Mouse (Mus musculus) heart, postnatal 0 days (tissue): ENCODE data around the gene E2f4. TPM values are rescaled to one million over a fixed set of nuclear protein-coding genes. Genes with fewer than 3 reads are reported as not detected.
A peak's percentile ranks its signal among the peaks of the same experiment; 100 is the strongest.

ENCODE experiments used
- ATAC-seq: fragments of 200-750 bp; cut with Nextera tagmentation; 2 replicates; pipeline ENCODE4 v1.8.0; 2017; ENCODE audit warnings: low read depth, moderate number of reproducible peaks, moderate library complexity; ENCODE audit not compliant: insufficient read depth
- DNase-seq: peaks from one replicate; pipeline ENCODE4 v3.0.0-alpha.2; 2016; ENCODE audit warnings: low spot score
- H3K27ac ChIP-seq: fragments of 300-500 bp; sonication (generic); 2 replicates; pipeline ENCODE4 v1.5.1; 2014; ENCODE audit warnings: low read depth, mild to moderate bottlenecking
- H3K27me3 ChIP-seq: fragments of 300-500 bp; sonication (generic); 2 replicates; pipeline ENCODE4 v1.6.1; 2014; ENCODE audit warnings: low read length, mixed read lengths; ENCODE audit not compliant: control insufficient read depth, insufficient read depth
- H3K36me3 ChIP-seq: fragments of 300-500 bp; sonication (generic); replicated peaks from 2 replicates; pipeline ENCODE4 v1.6.1; 2014; ENCODE audit warnings: low read length, mixed read lengths; ENCODE audit not compliant: control insufficient read depth, insufficient read depth
- H3K4me1 ChIP-seq: fragments of 300-500 bp; sonication (generic); 2 replicates; pipeline ENCODE4 v1.6.1; 2014; ENCODE audit warnings: antibody characterized with exemption; ENCODE audit not compliant: control insufficient read depth, insufficient read depth
- H3K4me2 ChIP-seq: fragments of 300-500 bp; sonication (generic); 2 replicates; pipeline ENCODE4 v1.6.1; 2014; ENCODE audit warnings: low read depth, mild to moderate bottlenecking, low read length, moderate library complexity
- H3K4me3 ChIP-seq: fragments of 300-500 bp; sonication (generic); 2 replicates; pipeline ENCODE4 v1.5.1; 2014; ENCODE audit warnings: low read depth, low read length
- H3K9ac ChIP-seq: fragments of 300-500 bp; sonication (generic); replicated peaks from 2 replicates; pipeline ENCODE4 v1.6.1; 2014; ENCODE audit warnings: low read depth, low read length, mixed read lengths
- H3K9me3 ChIP-seq: fragments of 300-500 bp; sonication (generic); replicated peaks from 2 replicates; pipeline ENCODE4 v1.6.1; 2016; ENCODE audit warnings: low read length; ENCODE audit not compliant: control insufficient read depth
- CTCF ChIP-seq: IDR thresholded peaks from 2 replicates; pipeline ENCODE4 v1.5.1; 2016; ENCODE audit warnings: antibody characterized with exemption, control low read depth, low read depth
- EP300 ChIP-seq: IDR thresholded peaks from 2 replicates; pipeline ENCODE4 v1.6.1; 2016; ENCODE audit warnings: antibody characterized with exemption, low read depth
- WGBS: fragments of 180-500 bp; shearing (Covaris S2); extraction: QIAGEN DNeasy Blood & Tissue Kit; methylation state at CpG from one replicate; pipeline ENCODE4 v1.1.7; 2014; 5-methylcytosine and 5-hydroxymethylcytosine counted together
- microRNA counts: library from miRNA; unstranded; fragments of <30 nt; microRNA quantifications from one replicate; lab custom pipeline; 2015
- microRNA-seq: library from miRNA; unstranded; fragments of <30 nt; microRNA quantifications from one replicate; pipeline ENCODE4, GENCODE M21; 2016
- polyA plus RNA-seq: library from polyadenylated mRNA; unstranded; fragments of >200 nt; fragmentation: Nextera tagmentation; extraction: Ambion mirVana; gene quantifications from 2 replicates; pipeline ENCODE4 v1.2.1, GENCODE M21; 2015
- total RNA-seq: library from RNA; depleted of rRNA; stranded (reverse); fragments of >200 nt; gene quantifications from 2 replicates; pipeline ENCODE4 v1.2.3, GENCODE M21; 2014; ENCODE audit warnings: low replicate concordance; rRNA removed

E2f4 gene
- total and polyA plus RNA-seq, 2 experiments from 2014 or later, result 19.2 to 22.6 TPM

DNA sequence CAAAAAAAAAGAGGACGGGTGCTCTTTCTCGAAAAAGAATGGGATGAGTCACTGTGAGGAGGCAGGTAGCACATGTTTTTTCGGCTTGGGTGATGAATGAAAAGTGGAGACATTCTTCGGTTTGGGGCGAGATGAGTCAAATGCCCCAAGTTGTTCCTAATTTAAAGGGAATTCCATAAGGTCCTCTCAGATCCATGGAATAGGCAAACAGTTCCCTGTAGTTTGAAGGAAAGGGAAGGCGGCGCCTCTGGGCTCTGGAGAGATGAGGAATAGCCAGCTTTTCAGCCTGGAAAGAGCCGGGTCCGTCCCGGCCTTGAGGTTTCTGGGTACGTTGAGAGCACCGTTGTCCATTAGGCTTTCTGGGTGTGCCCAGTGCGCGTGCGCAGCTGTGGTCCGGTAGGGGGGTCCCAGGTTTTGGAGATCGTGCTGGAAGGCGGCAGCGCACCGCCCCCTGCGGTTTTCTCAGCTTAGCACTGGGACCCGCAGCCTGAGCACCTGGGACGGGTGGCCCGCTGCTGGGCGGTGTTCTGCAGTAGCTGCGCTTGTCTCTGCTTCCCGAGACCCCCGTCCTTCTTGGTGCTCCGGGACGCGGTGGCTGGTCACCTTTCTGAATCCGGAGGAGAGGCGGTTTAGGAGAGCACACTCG lies 51.1 kb downstream of the E2f4 start, which contains the start of gene Slc9a5:
Gene Slc9a5, plus strand, starts transcription at position 394 of the 646 bp plus-strand sequence.
- Histone ChIP-seq H3K9me3 (no peaks in the 10 kb centered on the region), H3K4me1 (peaks cover 34% of the 10 kb centered on the region), H3K4me3 (peak within 1 kb of the TSS; percentile 79), H3K27me3 (no peaks in the 10 kb centered on the region), H3K36me3 (no peaks in the 10 kb centered on the region), H3K9ac (peak within 1 kb of the TSS; percentile 67), H3K27ac (peak within 1 kb of the TSS; percentile 76), H3K4me2 (peak within 1 kb of the TSS; percentile 95)
- WGBS, result under 1% methylated on average over 34 of the region's 34 CpGs
- no peak for ATAC-seq
- DNase-seq, result no peak
- no peak for TF ChIP-seq CTCF
- TF ChIP-seq EP300, result no peak

DNA sequence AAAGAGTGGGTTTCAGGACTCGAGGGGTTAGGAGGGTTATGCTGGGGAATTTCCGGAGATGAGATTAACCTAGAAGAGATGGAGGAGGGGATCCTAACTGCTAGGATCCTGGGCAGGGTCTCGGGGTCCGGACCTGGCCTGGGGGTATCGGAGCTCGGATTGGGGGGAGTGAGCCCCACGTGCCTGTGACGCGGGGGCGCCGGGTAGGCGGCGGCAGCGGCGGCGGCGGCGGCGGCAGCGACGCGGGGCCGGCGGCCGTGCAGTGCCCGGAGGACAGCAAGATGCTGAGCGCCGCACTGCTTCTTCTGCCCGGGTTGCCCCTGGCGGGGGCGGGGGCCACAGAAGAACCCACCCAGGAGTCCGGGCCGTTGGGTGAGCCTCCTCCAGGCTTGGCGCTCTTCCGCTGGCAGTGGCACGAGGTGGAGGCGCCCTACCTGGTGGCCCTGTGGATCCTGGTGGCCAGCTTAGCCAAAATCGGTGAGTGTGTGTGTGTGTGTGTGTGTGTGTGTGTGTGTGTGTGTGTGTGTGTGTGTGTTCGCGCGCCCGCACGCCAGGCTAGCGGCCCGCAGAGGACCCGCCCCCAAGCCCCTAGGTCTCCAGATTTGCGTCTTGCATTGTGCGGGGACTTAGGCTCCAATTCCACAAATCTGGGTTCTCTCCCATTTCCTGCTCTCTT lies 51.8 kb downstream of the E2f4 start:
- H3K27ac ChIP-seq, result no peak overlapping the region
- no peak for ATAC-seq

DNA sequence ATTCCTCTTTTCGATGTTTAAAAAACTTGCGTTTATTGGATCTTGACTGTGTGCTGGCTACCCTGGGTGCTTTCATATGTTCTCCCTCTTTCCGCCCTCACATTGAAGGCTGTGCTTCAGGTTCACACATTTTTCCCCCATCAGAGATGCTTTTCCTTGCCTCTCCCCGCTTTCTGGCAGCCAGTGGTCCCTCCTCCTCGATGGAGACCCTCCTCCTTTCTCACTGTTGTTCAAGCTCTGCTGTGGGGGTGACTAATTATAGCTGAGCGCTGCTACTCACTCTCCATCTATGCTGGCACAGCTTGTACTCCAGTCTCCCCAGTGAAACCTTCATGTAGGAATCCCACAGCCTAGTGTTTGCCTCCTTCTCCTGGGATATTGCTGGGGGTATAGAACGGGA lies 52.7 kb downstream of the E2f4 start:
- Histone ChIP-seq H3K9me3 (no peaks in the 10 kb centered on the region), H3K9ac (no peak overlapping the region), H3K36me3 (no peaks in the 10 kb centered on the region), H3K27ac (no peak overlapping the region), H3K4me1 (peaks cover 28% of the 10 kb centered on the region), H3K4me2 (peak overlapping the region; percentile 95), H3K4me3 (no peak overlapping the region), H3K27me3 (no peaks in the 10 kb centered on the region)
- ATAC-seq (no peak), DNase-seq (no peak)
- 21% methylated on average over 7 of the region's 7 CpGs for WGBS
- TF ChIP-seq EP300 (no peak), CTCF (no peak)

More for the DNA sequence above, 51.8 kb downstream of the E2f4 start:
- Histone ChIP-seq H3K36me3 (no peaks in the 10 kb centered on the region), H3K9me3 (no peaks in the 10 kb centered on the region), H3K4me2 (peak overlapping the region; percentile 95), H3K4me1 (peaks cover 34% of the 10 kb centered on the region), H3K27me3 (no peaks in the 10 kb centered on the region), H3K4me3 (peak overlapping the region; percentile 79), H3K9ac (peak overlapping the region; percentile 47)
- DNase-seq, result no peak
- no peak for TF ChIP-seq EP300
- TF ChIP-seq CTCF, result no peak
- WGBS, result 1% methylated on average over 35 of the region's 48 CpGs

DNA sequence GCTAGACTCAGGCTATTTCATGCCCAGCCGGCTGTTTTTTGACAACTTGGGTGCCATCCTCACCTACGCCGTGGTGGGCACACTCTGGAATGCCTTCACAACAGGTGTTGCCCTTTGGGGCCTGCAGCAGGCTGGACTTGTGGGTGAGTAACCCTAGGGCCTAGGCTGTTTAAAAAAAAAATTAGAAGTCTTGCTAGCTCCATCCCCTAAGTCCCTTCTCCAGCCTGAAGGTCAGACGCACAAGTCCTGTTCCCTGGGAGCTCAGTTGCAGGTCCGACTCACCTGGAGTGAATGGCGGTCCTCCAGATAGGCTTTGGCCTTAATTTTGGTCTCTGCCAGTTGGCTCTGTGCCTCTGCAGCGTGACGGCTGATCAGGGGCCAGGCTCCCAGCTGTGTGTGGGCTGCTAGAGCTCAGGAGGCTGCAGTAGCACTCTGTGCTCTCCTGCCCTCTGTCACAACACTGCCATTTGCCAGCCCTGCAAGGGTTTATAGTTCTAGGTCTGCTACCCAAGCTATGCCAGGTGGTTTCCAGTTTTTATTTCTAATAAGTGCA lies 56.2 kb downstream of the E2f4 start:
- Histone ChIP-seq H3K9me3 (no peaks in the 10 kb centered on the region), H3K4me1 (peaks cover 9% of the 10 kb centered on the region; the same call in 1 of the 2 replicates), H3K36me3 (no peaks in the 10 kb centered on the region), H3K4me2 (no peak overlapping the region), H3K4me3 (no peak overlapping the region), H3K9ac (no peak overlapping the region), H3K27me3 (no peaks in the 10 kb centered on the region), H3K27ac (no peak overlapping the region)
- TF ChIP-seq EP300, result no peak
- no peak for TF ChIP-seq CTCF
- no peak; the same call in 1 of the 2 replicates for ATAC-seq
- no peak for DNase-seq
- 61% methylated on average over 8 of the region's 8 CpGs for WGBS

GRCm38 (mm10) chr8:105354549-105354948 lies 57.1 kb downstream of the E2f4 start:
- Histone ChIP-seq H3K27ac (no peak overlapping the region), H3K4me2 (no peak overlapping the region), H3K4me3 (no peak overlapping the region), H3K36me3 (no peaks in the 10 kb centered on the region), H3K4me1 (peaks cover 3% of the 10 kb centered on the region; the same call in 1 of the 2 replicates), H3K9me3 (no peaks in the 10 kb centered on the region), H3K9ac (no peak overlapping the region), H3K27me3 (no peaks in the 10 kb centered on the region)
- ATAC-seq (no peak), DNase-seq (no peak)
- TF ChIP-seq CTCF (no peak), EP300 (no peak)
- WGBS, result 91% methylated on average over 4 of the region's 4 CpGs

MicroRNAs encoded within 50 kb of the gene (microRNA counts, 519-probe panel; counts per million panel counts)
- 4,291 counts per million, percentile 54 among the panel's probes with 10 or more counts for microRNA mmu-miR-328 (lab: Ali Mortazavi, UCI)

Small RNA genes within 50 kb of the gene (microRNA-seq; reads per million reads assigned to microRNA genes)
- not detected for gene Gm27320
- 638 reads per million, percentile 75 among the genes with 10 or more reads in this experiment for gene Mir328

Other genes with a start within 250 kb of the E2f4 start
- not detected in 2 replicates for gene Ces3a, start 249.1 kb upstream of the E2f4 start, total RNA-seq
- gene Ces3a, start 249.1 kb upstream of the E2f4 start, polyA plus RNA-seq, result not detected in 2 replicates
- gene Ces3b, start 213.9 kb upstream of the E2f4 start, total RNA-seq, result 0.50 and 1.7 TPM in 2 replicates
- gene Ces3b, start 213.9 kb upstream of the E2f4 start, polyA plus RNA-seq, result 0.16 and 0.34 TPM in 2 replicates
- gene Ces4a, start 165.9 kb upstream of the E2f4 start, total RNA-seq, result not detected in 2 replicates
- gene Ces4a, start 165.9 kb upstream of the E2f4 start, polyA plus RNA-seq, result not detected in 2 replicates
- gene Cbfb, start 127.0 kb upstream of the E2f4 start, total RNA-seq, result 50.0 and 70.0 TPM in 2 replicates
- 26.8 and 27.0 TPM in 2 replicates for gene Cbfb, start 127.0 kb upstream of the E2f4 start, polyA plus RNA-seq
- gene D230025D16Rik, start 72.5 kb upstream of the E2f4 start, total RNA-seq, result 27.1 and 30.4 TPM in 2 replicates
- 14.3 and 15.2 TPM in 2 replicates for gene D230025D16Rik, start 72.5 kb upstream of the E2f4 start, polyA plus RNA-seq
- 6.0 and 9.7 TPM in 2 replicates for gene B3gnt9, start 42.5 kb upstream of the E2f4 start, total RNA-seq
- gene B3gnt9, start 42.5 kb upstream of the E2f4 start, polyA plus RNA-seq, result 7.3 and 7.7 TPM in 2 replicates
- 9.0 and 10.4 TPM in 2 replicates for gene Tradd, start 33.1 kb upstream of the E2f4 start, total RNA-seq
- gene Tradd, start 33.1 kb upstream of the E2f4 start, polyA plus RNA-seq, result 16.7 and 17.6 TPM in 2 replicates
- gene Fbxl8, start 33.0 kb upstream of the E2f4 start, total RNA-seq, result 1.5 and 6.4 TPM in 2 replicates
- 3.6 and 4.3 TPM in 2 replicates for gene Fbxl8, start 33.0 kb upstream of the E2f4 start, polyA plus RNA-seq
- gene Hsf4, start 27.9 kb upstream of the E2f4 start, total RNA-seq, result 2.1 TPM in 1 of 2 replicates, not detected in the other
- 0.34 and 0.43 TPM in 2 replicates for gene Hsf4, start 27.9 kb upstream of the E2f4 start, polyA plus RNA-seq
- gene Nol3, start 21.5 kb upstream of the E2f4 start, total RNA-seq, result 6.8 and 13.2 TPM in 2 replicates
- 9.8 and 10.0 TPM in 2 replicates for gene Nol3, start 21.5 kb upstream of the E2f4 start, polyA plus RNA-seq
- gene 4931428F04Rik, start 7.8 kb upstream of the E2f4 start, total RNA-seq, result 0.43 and 3.5 TPM in 2 replicates
- gene 4931428F04Rik, start 7.8 kb upstream of the E2f4 start, polyA plus RNA-seq, result 3.3 and 3.5 TPM in 2 replicates
- gene Exoc3l, start 1.6 kb upstream of the E2f4 start, total RNA-seq, result 6.1 and 10.6 TPM in 2 replicates
- gene Exoc3l, start 1.6 kb upstream of the E2f4 start, polyA plus RNA-seq, result 9.5 and 9.9 TPM in 2 replicates
- 1.4 and 2.2 TPM in 2 replicates for gene Elmo3, start 7.9 kb downstream of the E2f4 start, total RNA-seq
- 1.6 and 1.9 TPM in 2 replicates for gene Elmo3, start 7.9 kb downstream of the E2f4 start, polyA plus RNA-seq
- gene Lrrc29, start 28.6 kb downstream of the E2f4 start, total RNA-seq, result 4.0 and 5.8 TPM in 2 replicates
- gene Lrrc29, start 28.6 kb downstream of the E2f4 start, polyA plus RNA-seq, result 1.1 and 1.5 TPM in 2 replicates
- 69.3 and 81.0 TPM in 2 replicates for gene Tmem208, start 28.7 kb downstream of the E2f4 start, total RNA-seq
- gene Tmem208, start 28.7 kb downstream of the E2f4 start, polyA plus RNA-seq, result 66.2 and 68.9 TPM in 2 replicates
- 6.4 and 6.9 TPM in 2 replicates for gene Fhod1, start 50.3 kb downstream of the E2f4 start, total RNA-seq
- 0.70 and 0.72 TPM in 2 replicates for gene Fhod1, start 50.3 kb downstream of the E2f4 start, polyA plus RNA-seq
- 1.2 and 3.9 TPM in 2 replicates for gene Slc9a5, start 51.2 kb downstream of the E2f4 start, total RNA-seq
- gene Slc9a5, start 51.2 kb downstream of the E2f4 start, polyA plus RNA-seq, result 0.27 and 0.41 TPM in 2 replicates
- not detected in 2 replicates for gene Plekhg4, start 75.6 kb downstream of the E2f4 start, total RNA-seq
- 0.03 and 0.08 TPM in 2 replicates for gene Plekhg4, start 75.6 kb downstream of the E2f4 start, polyA plus RNA-seq
- not detected in 2 replicates for gene Kctd19, start 115.8 kb downstream of the E2f4 start, total RNA-seq
- not detected in 2 replicates for gene Kctd19, start 115.8 kb downstream of the E2f4 start, polyA plus RNA-seq
- gene Lrrc36, start 115.9 kb downstream of the E2f4 start, total RNA-seq, result 0.23 TPM in 1 of 2 replicates, not detected in the other
- gene Lrrc36, start 115.9 kb downstream of the E2f4 start, polyA plus RNA-seq, result 0.36 and 0.56 TPM in 2 replicates
- 12.9 and 19.8 TPM in 2 replicates for gene Tppp3, start 173.9 kb downstream of the E2f4 start, total RNA-seq
- 37.8 and 42.3 TPM in 2 replicates for gene Tppp3, start 173.9 kb downstream of the E2f4 start, polyA plus RNA-seq
- gene Zdhhc1, start 199.2 kb downstream of the E2f4 start, total RNA-seq, result 37.8 and 56.2 TPM in 2 replicates
- 19.1 TPM in 2 replicates for gene Zdhhc1, start 199.2 kb downstream of the E2f4 start, polyA plus RNA-seq
- not detected in 2 replicates for gene Hsd11b2, start 221.1 kb downstream of the E2f4 start, total RNA-seq
- 0.18 and 0.25 TPM in 2 replicates for gene Hsd11b2, start 221.1 kb downstream of the E2f4 start, polyA plus RNA-seq